Comparison of ENCODE assay signal across 25 mouse cellular contexts in genomic region chr10:80450599-80450998, GRCm38 (mm10). TPM values are rescaled to one million over a fixed set of nuclear protein-coding genes. Genes with fewer than 3 reads are reported as not detected.
A peak's percentile ranks its signal among the peaks of the same experiment; 100 is the strongest.
DNase-seq lines count a peak whose midpoint lies in the region; ATAC-seq and TF ChIP-seq lines count a peak whose summit lies in the region.
"Had no signal": no experiment of that assay in that cellular context is flagged by ENCODE, and none has a peak within 500 bp of the region (broad histone marks: within the 10 kb centered on the region; RNA-seq: fewer than 3 reads in every experiment).

No protein-coding gene starts in this region.

- TF ChIP-seq CTCF in liver, postnatal 0 days (IDR thresholded peaks at IDR 0.05; ENCODE audit: low read depth), result no peak
- no peak for TF ChIP-seq CTCF in layer of hippocampus, adult 2 months (conservative IDR thresholded peaks at IDR 0.05)

- 23% methylated on average over 6 of the region's 6 CpGs for WGBS in liver, postnatal 0 days (ENCODE audit: insufficient replicate concordance)
- 11% methylated on average over 6 of the region's 6 CpGs for WGBS in liver, embryonic 15.5 days (ENCODE audit: insufficient replicate concordance)

- peaks cover 10% of the 10 kb centered on the region for H3K4me1 ChIP-seq in liver, postnatal 0 days (ENCODE audit: insufficient read depth)
- peaks cover 35% of the 10 kb centered on the region for H3K4me1 ChIP-seq in liver, embryonic 15.5 days (replicated peaks)
- H3K4me1 ChIP-seq: limb, embryonic 13.5 days had no signal

- no peak for TF ChIP-seq EP300 in liver, postnatal 0 days (IDR thresholded peaks at IDR 0.05; ENCODE audit: low read depth)

- H3K27me3 ChIP-seq in liver, postnatal 0 days (ENCODE audit: insufficient read depth, low read length), result peaks cover 9% of the 10 kb centered on the region; the same call in 1 of the 2 replicates
- H3K27me3 ChIP-seq in liver, embryonic 15.5 days, result peaks cover 67% of the 10 kb centered on the region
- H3K27me3 ChIP-seq: Patski had no signal

- intact Hi-C loops in left cerebral cortex, postnatal 36 days (cut with DNase I), result no loop called here

- H3K27ac ChIP-seq in liver, postnatal 0 days (ENCODE audit: low read depth), result no peak overlapping the region
- no peak overlapping the region for H3K27ac ChIP-seq in liver, embryonic 15.5 days (replicated peaks)
- H3K27ac ChIP-seq in layer of hippocampus, adult 2 months, result no peak overlapping the region
- H3K27ac ChIP-seq: hindbrain, embryonic 14.5 days; limb, embryonic 13.5 days; midbrain, embryonic 15.5 days had no signal

- peak; percentile 78 for DNase-seq in liver
- no peak for DNase-seq in liver, postnatal 0 days
- peak; percentile 97 for DNase-seq in R1 (ENCODE audit: low read depth, low spot score)
- peak; percentile 24 for DNase-seq in embryo, embryonic 11.5 days (ENCODE audit: low read depth, low spot score)
- no peak for DNase-seq in left cerebral cortex, postnatal 36 days (ENCODE audit: low spot score in 2 of 2)
- DNase-seq in cerebellum, postnatal 14 days, result no peak
- DNase-seq in layer of hippocampus, adult 2 months (ENCODE audit: low spot score in 2 of 2), result no peak
- DNase-seq: cerebellum, adult 18-20 months; kidney, adult 11 months; kidney, postnatal 10 days; layer of hippocampus, adult 9-11 months; lung, postnatal 36 days; right cerebral cortex, postnatal 25 days; thymus, postnatal 36 days had no signal

- H3K4me3 ChIP-seq in liver, postnatal 0 days (ENCODE audit: low read depth, low read length), result no peak overlapping the region
- H3K4me3 ChIP-seq in liver, embryonic 15.5 days (replicated peaks), result no peak overlapping the region
- H3K4me3 ChIP-seq in layer of hippocampus, adult 2 months, result no peak overlapping the region
- H3K4me3 ChIP-seq: limb, embryonic 13.5 days; midbrain, embryonic 15.5 days had no signal

- no peak overlapping the region for H3K9ac ChIP-seq in liver, postnatal 0 days (replicated peaks)
- H3K9ac ChIP-seq in liver, embryonic 15.5 days, result no peak overlapping the region
- H3K9ac ChIP-seq: hindbrain, embryonic 14.5 days; limb, embryonic 13.5 days; midbrain, embryonic 15.5 days had no signal

- no peak overlapping the region for H3K4me2 ChIP-seq in liver, postnatal 0 days (ENCODE audit: low read depth, low read length)
- no peak overlapping the region; the same call in 1 of the 2 replicates for H3K4me2 ChIP-seq in liver, embryonic 15.5 days
- H3K4me2 ChIP-seq: hindbrain, embryonic 14.5 days; limb, embryonic 13.5 days; midbrain, embryonic 15.5 days had no signal

- ATAC-seq in liver, postnatal 0 days, result no peak
- ATAC-seq in liver, embryonic 15.5 days (ENCODE audit: insufficient read depth), result peak; percentile 20
- ATAC-seq: CD4-positive, CD25-positive, alpha-beta regulatory T cell, adult 4 months; forebrain, embryonic 16.5 days; midbrain, embryonic 15.5 days; Patski had no signal

- no peaks in the 10 kb centered on the region for H3K9me3 ChIP-seq in liver, postnatal 0 days (ENCODE audit: low read length)
- H3K9me3 ChIP-seq in liver, embryonic 15.5 days (replicated peaks), result no peaks in the 10 kb centered on the region
- H3K9me3 ChIP-seq: limb, embryonic 13.5 days; midbrain, embryonic 15.5 days had no signal

- no peaks in the 10 kb centered on the region for H3K36me3 ChIP-seq in liver, postnatal 0 days (replicated peaks; ENCODE audit: insufficient read depth, low read length)
- no peaks in the 10 kb centered on the region for H3K36me3 ChIP-seq in liver, embryonic 15.5 days (replicated peaks)
- H3K36me3 ChIP-seq: limb, embryonic 13.5 days; midbrain, embryonic 15.5 days had no signal

RNA-seq across cellular contexts. Expression of gene Tcf3, which starts 17.2 kb away (rescaled TPM):
- polyA plus RNA-seq in liver, postnatal 0 days (2015; fragmentation: Nextera tagmentation; extraction: Ambion mirVana), result 28.2 and 29.5 TPM in 2 replicates
- 52.8 and 59.5 TPM in 2 replicates for polyA plus RNA-seq in liver, embryonic 15.5 days (2015; fragmentation: Nextera tagmentation; extraction: Ambion mirVana)
- total RNA-seq in left cerebral cortex, postnatal 36 days (2021), result 10 to 100 TPM; 26.0 to 28.3 TPM
- total RNA-seq in layer of hippocampus, adult 2 months (2021), result 10 to 100 TPM; 27.6 to 31.6 TPM

RNA-seq across cellular contexts. Expression of gene Uqcr11, which starts 44.0 kb away (rescaled TPM):
- 753 and 771 TPM in 2 replicates for polyA plus RNA-seq in liver, postnatal 0 days (2015; fragmentation: Nextera tagmentation; extraction: Ambion mirVana)
- polyA plus RNA-seq in liver, embryonic 15.5 days (2015; fragmentation: Nextera tagmentation; extraction: Ambion mirVana), result 526 and 581 TPM in 2 replicates
- total RNA-seq in left cerebral cortex, postnatal 36 days (2021), result 100 to 1,000 TPM; 411 to 444 TPM
- total RNA-seq in layer of hippocampus, adult 2 months (2021), result 100 to 1,000 TPM; 404 to 413 TPM

RNA-seq across cellular contexts. Expression of gene Onecut3, which starts 44.0 kb away (rescaled TPM):
- not detected in 2 replicates for polyA plus RNA-seq in liver, postnatal 0 days (2015; fragmentation: Nextera tagmentation; extraction: Ambion mirVana)
- not detected in 2 replicates for polyA plus RNA-seq in liver, embryonic 15.5 days (2015; fragmentation: Nextera tagmentation; extraction: Ambion mirVana)
- not detected for total RNA-seq in left cerebral cortex, postnatal 36 days (2021)
- not detected for total RNA-seq in layer of hippocampus, adult 2 months (2021)
- total RNA-seq: adrenal gland, adult 18-20 months; common myeloid progenitor, adult 5-6 weeks; gastrocnemius, adult 18-20 months had no signal
- polyA plus RNA-seq: CD4-positive, CD25-positive, alpha-beta regulatory T cell, adult 4 months; heart, embryonic 16.5 days; limb, embryonic 13.5 days; Patski had no signal

RNA-seq across cellular contexts. Expression of gene Mbd3, which starts 51.2 kb away (rescaled TPM):
- 33.4 and 33.5 TPM in 2 replicates for polyA plus RNA-seq in liver, postnatal 0 days (2015; fragmentation: Nextera tagmentation; extraction: Ambion mirVana)
- 63.2 and 74.5 TPM in 2 replicates for polyA plus RNA-seq in liver, embryonic 15.5 days (2015; fragmentation: Nextera tagmentation; extraction: Ambion mirVana)
- total RNA-seq in left cerebral cortex, postnatal 36 days (2021), result 100 to 1,000 TPM; 147 to 150 TPM
- total RNA-seq in layer of hippocampus, adult 2 months (2021), result 100 to 1,000 TPM; 147 to 149 TPM

Comparison
In these comparisons a context has a peak if more than half of its experiments do, and no peak if none do; other contexts are left out.
1. DNase-seq: peak in liver (single experiment), R1 (single experiment) and embryo, embryonic 11.5 days (single experiment); none in liver, postnatal 0 days (single experiment), left cerebral cortex, postnatal 36 days (0 of 2), cerebellum, postnatal 14 days (0 of 2) and layer of hippocampus, adult 2 months (0 of 2).